Mouse (Mus musculus) left cerebral cortex, postnatal 25 days (tissue): ENCODE results near the gene A430078G23Rik. TPM values are rescaled to one million over a fixed set of nuclear protein-coding genes. Genes with fewer than 3 reads are reported as not detected.
A peak's percentile ranks its signal among the peaks of the same experiment; 100 is the strongest.

ENCODE experiments used
- DNase-seq, 2 experiments: peaks; one replicate each; pipeline ENCODE4 v3.0.0; 2022; ENCODE audit warnings: low spot score in 2 of 2, mixed read lengths in 1 of 2
- intact Hi-C: fragments of 180-260 bp; cut with DNase I; formaldehyde crosslinking; loops from one replicate; pipeline ENCODE4 v1.15.1; 2025
- total RNA-seq, 2 experiments: library from RNA; stranded (reverse); gene quantifications; 2 replicates each; pipeline ENCODE4 v1.2.3; 2021

A430078G23Rik gene
- total RNA-seq, 2 experiments from 2014 or later = not detected

DNA sequence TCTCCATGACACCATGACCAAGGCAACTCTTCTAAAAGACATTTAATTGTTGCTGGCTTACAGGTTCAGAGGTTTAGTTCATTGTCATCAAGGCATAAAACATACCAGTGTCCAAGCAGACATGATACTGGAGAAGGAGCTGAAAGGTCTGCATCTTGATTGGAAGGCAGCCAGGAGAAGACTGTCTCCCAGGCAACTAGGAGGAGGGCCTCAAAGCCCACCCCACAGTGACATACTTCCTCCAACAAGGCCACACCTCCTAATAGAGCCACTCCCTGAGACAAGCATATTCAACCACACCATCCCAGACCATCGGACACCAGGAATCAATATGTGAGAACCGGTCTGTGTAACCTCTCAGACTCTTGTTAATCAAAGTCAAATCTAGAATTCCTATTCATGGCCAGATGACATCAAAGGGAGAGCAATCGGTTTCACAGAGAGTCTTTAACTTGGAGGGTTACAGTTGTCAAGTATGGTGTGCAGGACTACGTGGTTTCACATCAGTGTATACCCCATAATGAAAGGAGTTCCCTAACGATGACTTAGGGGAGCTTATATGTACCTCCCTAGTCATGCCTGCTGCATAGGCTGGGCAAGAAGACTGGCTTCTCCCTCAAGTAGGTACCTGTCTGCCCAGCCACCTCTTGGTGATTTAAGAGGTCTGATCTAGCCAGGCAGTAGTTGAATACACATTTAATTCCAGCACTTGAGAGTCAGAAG, 6.4 kb upstream of the A430078G23Rik start:
- DNase-seq = no peak
- intact Hi-C loops = no loop called here

DNA sequence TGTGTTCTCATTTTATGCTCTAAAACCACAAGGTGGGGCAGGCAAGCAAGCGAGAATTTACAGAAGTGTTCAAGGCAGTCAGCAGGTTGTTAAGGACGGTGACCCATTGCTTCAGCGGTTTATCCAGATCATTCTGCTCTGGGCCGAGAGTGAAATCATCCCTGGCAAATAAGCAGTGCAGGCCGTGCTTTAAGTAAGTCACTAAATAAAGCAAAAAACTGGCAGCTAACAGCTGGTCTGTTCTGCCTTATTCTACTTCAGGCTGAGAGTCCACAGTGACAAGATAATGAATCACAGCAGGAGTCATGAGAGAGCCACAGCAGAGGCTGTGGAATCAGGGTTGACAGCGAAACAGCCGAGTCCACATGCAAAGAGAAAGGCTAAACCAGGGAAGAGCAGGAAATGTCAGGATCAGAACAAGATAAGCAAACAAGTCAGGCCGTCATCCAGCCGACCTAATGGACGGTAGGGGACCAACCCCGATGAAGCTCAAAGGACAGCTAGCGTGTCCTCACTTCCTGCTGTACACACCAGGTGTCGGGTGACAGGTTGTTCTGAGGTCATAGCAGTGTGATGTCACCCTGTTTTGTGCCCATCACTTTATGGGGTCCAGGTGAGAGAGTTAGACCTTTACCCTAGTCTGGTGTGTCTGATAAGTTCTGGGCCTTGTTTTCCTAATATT, 4.9 kb upstream of the A430078G23Rik start:
- intact Hi-C loops = no loop called here
- peak; percentile 5 to 43 for DNase-seq

DNA sequence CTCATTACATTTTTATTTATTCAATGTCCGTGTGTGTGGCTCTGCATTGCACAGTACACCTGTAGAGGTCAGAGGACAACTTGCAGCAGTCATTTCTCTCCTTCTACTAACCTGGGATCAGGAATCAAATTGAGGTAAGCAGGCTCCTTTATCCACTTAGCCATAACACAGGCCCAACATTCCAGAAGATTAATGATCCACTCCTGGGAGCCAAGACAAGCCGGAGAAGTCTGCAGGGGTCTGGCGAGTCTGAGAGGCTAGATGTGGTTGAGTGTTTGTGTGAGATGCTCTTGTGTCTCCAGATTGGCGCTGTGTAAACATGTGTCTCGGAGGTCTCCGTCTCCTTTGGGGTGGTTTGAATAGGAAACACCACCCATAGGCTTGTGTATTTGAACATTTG, 2.5 kb upstream of the A430078G23Rik start:
- intact Hi-C loops = no loop called here
- DNase-seq = no peak

DNA sequence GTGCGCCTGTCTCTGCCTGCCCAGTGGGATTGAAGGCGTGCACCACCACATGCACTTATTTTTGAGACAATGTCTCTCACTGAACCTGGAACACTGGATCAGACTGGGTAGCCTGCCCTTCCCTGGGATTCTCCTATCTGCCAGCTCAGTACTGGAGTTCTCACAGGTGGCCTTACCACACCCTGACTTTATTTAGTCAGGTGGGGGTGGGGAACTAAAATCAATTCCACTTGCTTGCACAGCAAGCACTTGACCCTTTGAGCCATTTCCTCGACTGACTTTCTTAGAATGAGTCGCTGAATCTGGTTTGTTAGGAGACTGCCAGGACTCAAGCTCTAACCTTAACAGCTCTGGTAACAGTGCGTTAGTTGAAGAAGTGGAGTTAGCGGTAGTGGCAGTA, 500 bp upstream of the A430078G23Rik start:
- DNase-seq = no peak
- intact Hi-C loops = no loop called here

DNA sequence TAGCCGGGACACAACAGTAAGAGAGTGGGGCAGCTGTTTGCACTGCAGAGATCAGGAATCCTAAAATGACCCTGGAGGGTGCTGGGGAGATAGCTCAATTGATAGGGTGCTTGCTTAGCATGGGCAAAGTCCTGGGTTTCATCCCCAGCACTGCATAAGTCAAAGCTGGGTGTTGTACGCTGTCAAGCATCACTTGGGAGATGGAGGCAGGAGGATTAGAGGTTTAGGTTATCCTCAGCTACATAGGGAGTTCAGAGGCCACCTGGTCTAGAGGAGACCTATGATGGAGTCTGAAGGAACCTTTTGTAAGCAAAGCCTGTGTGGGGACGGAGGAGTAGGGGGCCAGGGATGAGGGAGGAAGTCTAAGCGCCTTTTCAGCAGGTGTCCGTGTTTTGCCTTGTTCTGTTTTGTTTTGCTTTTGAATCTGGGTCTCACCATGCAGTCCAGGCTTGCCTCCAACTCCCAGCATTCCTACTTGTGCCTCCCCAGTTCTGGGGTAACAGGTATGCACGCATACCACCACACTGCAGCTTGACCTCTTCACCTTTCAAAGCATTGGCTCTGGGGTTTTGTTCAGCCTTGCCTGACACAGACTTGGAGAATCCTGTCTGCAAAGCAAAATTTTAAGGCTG, 712 bp downstream of the A430078G23Rik start:
- no peak for DNase-seq
- intact Hi-C loops = no loop called here

DNA sequence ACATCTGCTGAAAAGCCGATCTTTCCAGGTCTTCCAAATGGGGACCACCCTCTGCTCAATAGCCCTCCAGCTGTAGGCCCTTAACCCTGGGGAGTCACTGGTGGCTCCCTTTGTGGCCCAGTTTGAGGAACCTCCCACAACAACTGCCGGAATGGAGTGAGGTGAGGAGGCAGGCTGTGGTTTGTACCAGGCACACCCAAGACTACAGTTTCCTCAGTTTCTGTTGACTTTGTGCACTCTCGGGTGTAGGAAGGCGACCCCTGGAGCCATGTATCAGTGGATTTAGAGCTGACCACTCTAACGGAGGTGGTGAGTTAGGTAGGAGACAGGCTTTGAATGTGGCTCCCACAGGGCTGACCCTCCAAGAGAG, 1.2 kb downstream of the A430078G23Rik start:
- DNase-seq = no peak
- intact Hi-C loops = no loop called here

DNA sequence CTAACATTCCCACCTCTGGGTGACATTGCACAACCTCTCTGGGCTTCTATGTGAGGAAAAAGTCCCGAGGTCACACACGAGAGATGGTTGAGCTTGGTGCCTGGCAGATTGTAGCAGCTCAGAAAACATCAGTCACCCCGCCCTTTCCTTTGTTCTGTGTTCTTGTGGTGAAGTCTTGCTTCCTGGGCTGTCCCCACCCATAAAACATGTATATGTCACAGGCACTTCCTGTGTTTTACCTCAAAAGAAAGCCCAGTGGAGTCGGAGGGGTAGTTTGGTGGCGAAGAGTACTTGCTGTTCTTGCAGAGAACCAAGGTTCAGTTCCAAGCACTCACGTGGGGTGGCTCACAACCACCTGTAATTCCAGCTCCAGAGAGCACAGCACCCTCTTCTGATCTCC, 2.4 kb downstream of the A430078G23Rik start:
- DNase-seq = no peak
- intact Hi-C loops = no loop called here

DNA sequence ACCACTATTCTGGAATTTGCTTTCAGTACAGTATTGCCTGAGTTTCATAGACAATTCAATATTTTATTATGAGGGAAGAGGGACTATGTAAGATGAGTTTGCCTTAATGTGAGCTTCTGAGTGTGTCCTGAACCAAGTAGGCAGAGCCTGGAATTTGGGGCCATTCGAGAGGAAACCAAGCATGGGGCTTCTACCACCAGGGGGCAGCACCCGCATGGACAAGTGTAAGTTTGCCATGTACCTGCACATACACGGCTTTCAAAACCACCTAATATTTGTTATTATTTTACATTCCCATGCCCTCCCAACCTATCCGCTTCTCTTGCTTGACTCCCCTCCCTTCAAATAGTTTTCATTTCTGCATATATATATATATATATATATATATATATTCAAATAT, 4.8 kb downstream of the A430078G23Rik start:
- peak; percentile 68 to 79 for DNase-seq
- intact Hi-C loops = loop anchor here (2.0 kb wide), 1 partner anchor 29 kb away; no protein-coding TSS in a partner anchor

DNA sequence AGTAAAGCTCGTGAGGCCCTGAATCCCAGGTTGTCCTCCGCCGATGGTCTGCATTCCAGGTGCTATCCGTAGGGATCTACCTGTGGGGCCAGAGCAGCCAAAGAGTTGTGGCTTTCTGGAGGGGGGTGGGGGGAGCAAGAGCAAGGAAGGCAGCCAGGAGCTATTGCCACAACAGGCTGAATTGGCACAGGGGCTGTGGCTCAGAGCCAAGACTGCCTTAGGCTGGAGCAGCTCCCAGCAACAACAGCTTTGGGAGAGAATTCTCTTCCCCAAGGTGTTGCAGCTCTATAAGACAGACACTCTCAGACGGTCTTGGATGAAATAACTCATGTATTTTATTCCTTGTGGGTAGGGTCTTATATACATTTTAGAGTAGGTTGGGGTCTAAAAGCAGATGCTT, 13.9 kb downstream of the A430078G23Rik start:
- no peak for DNase-seq
- intact Hi-C loops = no loop called here

DNA sequence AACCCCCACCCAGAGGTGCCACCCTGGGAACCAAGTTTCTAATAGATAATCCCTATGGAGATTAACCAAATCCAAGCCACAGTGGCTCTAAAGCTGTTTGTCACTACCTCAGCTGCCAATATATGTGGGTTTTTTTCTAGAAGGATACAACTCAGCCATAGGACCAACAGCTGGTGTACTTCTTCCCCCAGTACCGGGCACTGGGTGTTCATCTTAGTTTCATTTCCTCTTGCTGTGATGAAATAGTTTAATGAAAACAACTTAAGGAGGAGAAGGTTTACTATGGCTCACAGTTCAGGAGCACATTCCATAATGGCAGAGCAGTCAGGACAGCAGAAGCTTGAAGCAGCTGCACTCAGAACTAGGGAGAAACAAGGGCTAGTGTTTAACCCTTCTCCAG, 14.9 kb downstream of the A430078G23Rik start:
- intact Hi-C loops = no loop called here

DNA sequence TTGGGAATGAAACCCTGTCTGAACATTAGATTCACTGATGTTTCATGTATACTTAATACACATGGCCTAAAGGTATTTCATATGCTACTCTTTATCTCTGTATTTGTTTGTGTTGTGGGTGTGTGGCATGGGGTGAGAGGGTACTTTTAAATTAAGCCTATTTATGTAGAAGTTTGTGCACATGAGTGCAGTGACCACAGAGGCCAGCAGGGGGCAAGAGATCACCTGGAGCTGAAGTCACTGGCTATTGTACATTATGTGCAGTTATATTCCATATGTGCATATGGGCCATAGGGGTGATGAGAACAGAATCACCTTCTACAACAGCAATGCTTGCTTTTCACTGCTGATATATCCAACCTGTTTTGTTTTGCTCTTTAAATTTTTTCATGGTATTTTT, 22.5 kb downstream of the A430078G23Rik start:
- intact Hi-C loops = no loop called here
- DNase-seq = no peak

More for the DNA sequence above, 14.9 kb downstream of the A430078G23Rik start:
- no peak for DNase-seq

DNA sequence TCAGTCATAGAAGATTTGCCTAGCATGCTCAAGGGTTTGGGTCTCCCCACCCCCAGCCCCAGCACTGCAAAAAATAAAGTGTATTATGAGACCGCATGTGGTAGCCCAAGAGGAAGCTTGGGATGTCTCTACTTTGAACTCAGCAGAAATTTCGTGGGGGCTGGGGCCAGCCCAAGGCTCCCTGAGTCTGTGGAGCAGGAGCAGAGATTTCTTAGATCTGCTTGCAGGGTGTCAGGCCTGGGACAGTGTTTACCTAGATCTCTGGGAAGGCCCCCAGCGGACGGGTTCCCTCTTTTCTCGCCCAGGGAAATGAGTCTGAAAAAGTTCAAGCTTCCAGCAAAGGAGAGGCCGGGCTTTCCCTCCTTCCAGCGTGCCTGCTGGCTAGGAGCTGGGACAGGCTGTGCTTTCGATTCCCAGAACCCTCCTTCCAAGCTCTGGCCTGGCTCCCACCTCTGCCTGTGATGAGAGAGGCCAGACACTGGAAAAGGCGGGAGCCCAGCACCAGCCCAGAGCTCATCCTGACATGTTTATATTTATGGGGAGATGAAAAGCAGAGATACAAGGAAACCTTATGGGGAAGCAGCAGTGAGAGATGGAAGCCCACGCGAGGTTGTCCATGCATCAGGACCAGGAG, 23.5 kb downstream of the A430078G23Rik start:
- intact Hi-C loops = no loop called here
- DNase-seq = no peak

DNA sequence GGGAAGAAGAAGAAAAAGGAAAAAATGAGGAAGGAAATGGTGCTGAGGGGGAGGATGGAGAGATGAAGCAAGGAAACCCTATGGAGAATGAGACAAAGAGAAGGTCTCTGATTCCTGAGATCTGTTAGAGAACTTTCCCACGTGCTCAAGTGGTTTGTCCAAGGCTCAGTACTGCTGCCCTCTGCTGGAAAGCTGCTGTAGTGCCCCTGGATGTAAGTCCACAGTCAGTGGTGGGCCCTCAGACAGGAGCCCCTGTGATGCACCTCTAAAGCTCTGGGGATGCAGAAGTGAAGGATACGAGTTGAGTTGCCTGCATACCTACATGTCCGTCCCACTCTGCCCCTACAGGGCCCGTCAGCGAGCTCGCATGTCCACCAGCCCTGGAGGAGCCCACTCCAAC, 34.1 kb downstream of the A430078G23Rik start:
- intact Hi-C loops = loop anchor here (2.0 kb wide), 1 partner anchor 28 kb away; no protein-coding TSS in a partner anchor
- DNase-seq = peak; percentile 57 to 65

DNA sequence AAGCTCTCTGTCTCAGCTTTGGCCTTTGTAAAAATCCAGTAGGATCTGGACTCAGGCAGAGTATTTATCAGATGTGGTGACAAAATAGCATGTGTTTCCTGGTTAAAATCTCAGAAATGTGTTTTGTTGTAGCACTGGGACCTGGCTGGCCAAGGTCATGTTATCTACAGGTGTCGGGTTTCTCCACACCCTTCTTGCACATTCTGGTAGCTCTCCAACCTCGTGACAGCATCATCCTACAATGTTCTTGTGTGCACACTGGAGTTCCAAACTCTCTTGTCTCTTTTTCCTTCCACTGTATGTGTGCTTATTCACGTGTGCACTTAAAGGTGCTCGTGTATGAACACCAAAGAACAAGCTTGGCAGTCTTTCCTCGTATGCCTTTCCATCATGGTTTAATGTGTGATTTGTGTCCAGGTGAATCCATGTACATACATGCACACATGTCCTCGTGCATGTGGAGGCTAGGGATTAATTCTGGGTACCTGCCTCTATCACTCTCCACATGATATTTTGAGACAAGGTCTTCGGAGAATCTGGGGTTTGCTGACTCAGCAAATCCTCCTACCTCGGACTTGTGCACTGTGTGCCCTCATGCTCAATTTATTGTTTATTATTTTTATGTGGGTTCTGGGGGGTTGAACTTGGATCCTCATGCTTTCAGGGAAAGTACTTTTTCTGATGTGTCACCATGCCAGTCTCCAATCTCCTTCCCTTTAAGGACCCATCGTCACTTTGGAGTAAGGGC, 35.5 kb downstream of the A430078G23Rik start:
- intact Hi-C loops = no loop called here
- DNase-seq = no peak

DNA sequence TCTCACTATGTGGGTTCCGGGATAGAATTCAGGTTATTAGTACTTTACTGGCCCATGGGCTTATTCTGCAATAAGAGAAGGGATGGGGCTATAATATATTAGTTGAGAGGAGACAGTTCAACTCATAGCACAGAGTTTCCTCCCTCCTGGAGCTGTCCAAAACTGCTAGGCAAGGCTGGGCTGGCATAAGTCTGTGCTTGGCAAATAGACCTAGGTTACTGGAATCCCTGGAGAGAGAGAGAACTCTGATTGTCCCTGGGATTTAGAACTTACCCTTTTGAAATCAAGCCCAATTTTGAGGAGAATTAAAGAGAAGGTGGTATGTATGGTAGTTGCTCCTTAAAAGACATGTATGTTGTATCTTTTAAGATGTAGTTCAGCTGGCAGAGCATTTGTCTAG, 36.3 kb downstream of the A430078G23Rik start:
- intact Hi-C loops = no loop called here
- DNase-seq = no peak

DNA sequence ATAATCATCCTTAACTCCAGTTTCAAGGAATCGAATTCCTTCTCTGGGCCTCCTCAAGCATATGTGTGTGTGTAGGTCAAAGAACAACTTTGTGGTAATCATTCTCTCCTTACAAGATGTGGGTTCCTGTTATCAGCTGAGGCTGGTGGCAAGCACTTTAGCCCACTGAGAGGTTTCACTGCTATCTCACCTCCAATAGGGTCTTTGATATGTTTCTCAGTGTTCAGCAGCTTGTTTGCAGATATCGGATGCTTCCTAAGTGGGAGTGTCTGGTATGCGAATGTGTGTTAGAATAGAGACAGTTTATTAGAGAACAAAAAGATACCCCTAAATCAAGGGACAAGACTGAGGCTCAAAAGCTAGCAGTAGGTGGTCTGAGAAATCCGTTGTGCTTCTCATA, 39.1 kb downstream of the A430078G23Rik start:
- intact Hi-C loops = no loop called here

DNA sequence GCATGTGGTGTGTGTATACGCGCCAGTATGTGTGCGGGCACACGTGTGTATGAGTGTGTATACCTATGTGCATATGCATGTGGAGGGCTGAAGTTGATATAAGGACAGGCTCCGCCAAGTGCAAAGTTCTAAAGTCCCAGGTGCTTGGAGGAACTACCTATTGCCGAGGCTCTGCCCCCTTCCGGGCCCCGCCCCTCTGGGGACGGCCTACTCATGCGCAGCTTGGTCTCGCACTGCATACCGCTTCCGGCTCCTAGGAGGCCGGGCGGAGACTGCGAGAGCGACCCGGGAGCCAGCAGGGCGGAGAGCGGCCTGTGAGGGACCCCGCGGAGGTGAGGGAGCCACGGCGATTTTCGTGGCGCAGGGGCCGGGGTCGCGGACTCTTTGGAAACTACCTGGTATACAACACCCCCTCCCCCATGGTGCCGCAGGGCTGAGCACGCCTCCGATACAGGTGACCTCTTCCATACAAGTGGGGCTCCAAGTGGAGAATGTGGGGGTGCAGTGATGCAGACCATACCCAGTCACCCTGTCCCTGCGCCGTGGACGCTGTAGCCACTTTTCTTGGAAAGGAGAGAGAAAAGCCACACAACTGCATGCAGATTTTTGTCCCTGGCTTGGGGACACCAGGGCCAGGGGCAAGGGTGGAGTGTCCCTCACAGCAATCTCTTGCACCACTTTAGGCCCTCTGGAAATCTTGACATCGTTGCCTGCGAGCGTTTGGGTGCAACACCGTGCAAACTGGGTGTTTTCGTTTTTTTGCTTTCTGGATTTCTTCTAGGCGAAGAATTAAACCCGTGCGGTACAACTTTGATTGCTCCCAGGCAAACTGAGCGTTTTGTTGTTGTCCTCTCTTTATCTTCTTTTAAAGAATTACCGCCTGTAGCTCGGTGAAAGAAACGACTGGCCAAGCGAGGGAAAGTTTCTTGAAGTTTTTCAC, 39.8 kb downstream of the A430078G23Rik start, which contains the start of gene Arhgef18:
TSS of gene Arhgef18 (plus strand) at position 236 of the 940 bp plus-strand sequence.
- peak; percentile 84 to 90 for DNase-seq
- intact Hi-C loops = no loop called here

More for the DNA sequence above, 39.1 kb downstream of the A430078G23Rik start:
- no peak for DNase-seq

DNA sequence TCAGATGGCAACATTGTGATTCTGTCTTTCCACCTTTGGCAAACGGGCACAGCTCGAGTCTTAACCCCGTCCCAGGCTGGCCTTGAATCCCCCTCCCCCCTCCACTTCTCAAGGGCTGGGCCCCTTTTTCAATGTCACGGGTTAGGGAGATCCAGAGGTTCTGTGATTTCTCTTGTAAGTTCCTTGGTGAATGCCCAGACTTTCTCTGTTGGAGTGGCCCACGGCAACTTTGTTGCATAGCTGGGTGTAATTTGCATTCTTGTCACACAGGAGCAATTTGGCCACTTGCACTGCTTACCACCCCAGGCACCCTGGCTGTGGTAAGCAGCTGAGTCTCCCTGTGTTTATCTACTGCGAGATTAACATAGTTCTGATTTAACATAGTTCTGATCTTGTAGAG, 41.4 kb downstream of the A430078G23Rik start:
- peak in 1 of 2 experiments; percentile 24 for DNase-seq
- intact Hi-C loops = no loop called here
